Mouse (Mus musculus): Measurements from ENCODE around the gene Sit1.

Gene Sit1

GRCm38 (mm10) chr4:43466872-43467271 lies 16.7 kb downstream of the Sit1 start:
- DNase-seq: no peak

- no peak for DNase-seq
Measured at GRCm38 (mm10) chr4:43465935-43466334, 17.6 kb downstream of the Sit1 start.

GRCm38 (mm10) chr4:43463102-43463501 lies 20.4 kb downstream of the Sit1 start:
- no peak for DNase-seq

GRCm38 (mm10) chr4:43457124-43457523 lies 26.4 kb downstream of the Sit1 start:
- DNase-seq: no peak

GRCm38 (mm10) chr4:43456470-43456869 lies 27.1 kb downstream of the Sit1 start:
- no peak for DNase-seq

- no peak for DNase-seq
Measured at GRCm38 (mm10) chr4:43454041-43454836, 29.3 kb downstream of the Sit1 start, which contains the start of gene Cd72. Cd72 (minus strand) TSS chr4:43454628.

GRCm38 (mm10) chr4:43453413-43453812 lies 30.1 kb downstream of the Sit1 start:
- no peak for DNase-seq

GRCm38 (mm10) chr4:43452315-43452714 lies 31.2 kb downstream of the Sit1 start:
- no peak for DNase-seq

GRCm38 (mm10) chr4:43448554-43448953 lies 35.0 kb downstream of the Sit1 start:
- no peak for DNase-seq

GRCm38 (mm10) chr4:43447251-43447650 lies 36.3 kb downstream of the Sit1 start:
- peak in 1 of 2 experiments; percentile 51 for DNase-seq

GRCm38 (mm10) chr4:43443511-43443910 lies 40.0 kb downstream of the Sit1 start:
- peak in 1 of 2 experiments; percentile 45 for DNase-seq

- peak; percentile 77 to 92 for DNase-seq
Measured at GRCm38 (mm10) chr4:43442456-43443361, 40.8 kb downstream of the Sit1 start.

- peak; percentile 99 to 100 for DNase-seq
Measured at GRCm38 (mm10) chr4:43442044-43442443, 41.5 kb downstream of the Sit1 start.

- no peak for DNase-seq
Measured at GRCm38 (mm10) chr4:43441639-43442038, 41.9 kb downstream of the Sit1 start, which contains the start of gene Tesk1. Tesk1 (plus strand) TSS chr4:43441939.

- no peak for DNase-seq
Measured at GRCm38 (mm10) chr4:43432832-43433231, 50.7 kb downstream of the Sit1 start.

All from kidney, postnatal 25 days (tissue).